Mouse (Mus musculus) central nervous system, embryonic 14 days (tissue): ENCODE measurements around the gene Cog1. TPM values are rescaled to one million over a fixed set of nuclear protein-coding genes. Genes with fewer than 3 reads are reported as not detected.

Experiments used
- polyA plus RNA-seq: library from polyadenylated mRNA; depleted of rRNA; stranded (reverse); fragments of >200 nt; gene quantifications from 2 replicates; pipeline ENCODE4 v1.2.3, GENCODE M21; 2012; rRNA removed

Cog1 gene
- 49.8 and 51.6 TPM in 2 replicates for polyA plus RNA-seq

DNA sequence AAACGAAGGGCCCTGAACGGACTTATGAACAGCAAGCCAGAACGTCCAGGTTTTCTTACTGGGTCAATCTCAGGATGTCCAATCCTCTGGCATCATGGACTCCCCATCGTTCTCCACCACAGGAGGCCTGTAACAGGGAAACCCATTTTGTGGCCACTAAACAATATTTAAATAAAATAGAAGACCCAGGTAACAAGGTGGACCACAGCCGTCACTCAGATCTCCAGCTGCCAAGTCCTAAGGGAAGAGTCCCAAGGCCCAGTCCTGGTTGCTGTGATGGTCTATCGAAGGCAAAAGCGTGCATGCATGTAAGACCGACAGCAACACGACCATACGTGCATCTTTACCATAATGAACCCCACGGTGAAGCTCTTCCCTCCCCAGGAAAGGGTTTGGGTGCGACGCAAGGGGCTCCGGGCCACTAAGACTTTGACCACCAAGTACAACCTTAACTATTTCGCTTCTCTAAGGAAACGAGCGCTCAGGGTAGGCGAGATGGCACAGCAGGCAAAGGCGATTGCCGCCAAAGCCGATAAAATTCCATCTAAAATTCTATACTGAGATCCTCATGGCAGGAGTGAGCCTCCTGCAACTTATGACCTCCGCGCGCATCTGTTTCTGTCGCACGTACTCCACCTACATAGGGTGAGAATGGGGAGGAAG, at the start of gene Cog1:
Gene Cog1 (plus strand): TSS at position 480 of the 663 bp plus-strand sequence.

DNA sequence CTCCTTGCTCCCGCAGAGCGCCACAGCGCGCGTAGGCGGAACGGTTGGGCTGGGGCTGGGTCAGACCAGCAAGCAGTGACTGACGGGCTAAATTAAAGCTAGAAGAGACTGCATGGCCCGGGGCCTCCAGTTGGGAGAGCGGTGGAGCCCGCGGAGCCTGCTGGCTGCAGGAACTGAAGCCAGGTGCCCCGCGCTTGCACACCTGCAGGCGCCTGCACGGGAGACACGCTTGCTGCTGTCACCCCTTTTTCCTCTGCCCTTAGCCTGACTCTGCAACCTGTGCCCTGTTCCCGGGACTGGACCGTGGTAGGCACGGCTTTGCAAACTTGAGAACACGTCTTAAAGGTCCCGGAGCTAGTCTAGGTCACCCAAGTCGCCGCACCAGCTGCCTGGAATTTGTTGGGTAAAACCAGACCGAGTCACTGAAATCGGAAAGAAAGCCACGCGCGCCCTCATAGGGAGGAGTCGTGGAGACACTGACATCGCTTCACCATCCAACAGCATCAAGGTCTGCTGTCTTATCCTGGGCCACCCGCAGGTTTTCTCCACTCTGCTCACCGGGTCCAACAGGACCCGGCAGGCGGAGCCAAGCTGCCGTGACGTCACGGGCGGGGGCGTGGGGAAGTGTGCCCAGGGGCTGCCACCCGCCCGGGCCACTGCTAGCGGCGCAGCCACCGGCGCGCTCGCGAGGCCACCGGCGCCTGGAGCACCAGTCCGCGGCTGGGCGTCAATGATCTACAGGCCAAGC, 30.1 kb upstream of the Cog1 start, which contains the start of gene Sstr2:
Gene Sstr2 (plus strand): TSS at position 671 of the 748 bp plus-strand sequence.

DNA sequence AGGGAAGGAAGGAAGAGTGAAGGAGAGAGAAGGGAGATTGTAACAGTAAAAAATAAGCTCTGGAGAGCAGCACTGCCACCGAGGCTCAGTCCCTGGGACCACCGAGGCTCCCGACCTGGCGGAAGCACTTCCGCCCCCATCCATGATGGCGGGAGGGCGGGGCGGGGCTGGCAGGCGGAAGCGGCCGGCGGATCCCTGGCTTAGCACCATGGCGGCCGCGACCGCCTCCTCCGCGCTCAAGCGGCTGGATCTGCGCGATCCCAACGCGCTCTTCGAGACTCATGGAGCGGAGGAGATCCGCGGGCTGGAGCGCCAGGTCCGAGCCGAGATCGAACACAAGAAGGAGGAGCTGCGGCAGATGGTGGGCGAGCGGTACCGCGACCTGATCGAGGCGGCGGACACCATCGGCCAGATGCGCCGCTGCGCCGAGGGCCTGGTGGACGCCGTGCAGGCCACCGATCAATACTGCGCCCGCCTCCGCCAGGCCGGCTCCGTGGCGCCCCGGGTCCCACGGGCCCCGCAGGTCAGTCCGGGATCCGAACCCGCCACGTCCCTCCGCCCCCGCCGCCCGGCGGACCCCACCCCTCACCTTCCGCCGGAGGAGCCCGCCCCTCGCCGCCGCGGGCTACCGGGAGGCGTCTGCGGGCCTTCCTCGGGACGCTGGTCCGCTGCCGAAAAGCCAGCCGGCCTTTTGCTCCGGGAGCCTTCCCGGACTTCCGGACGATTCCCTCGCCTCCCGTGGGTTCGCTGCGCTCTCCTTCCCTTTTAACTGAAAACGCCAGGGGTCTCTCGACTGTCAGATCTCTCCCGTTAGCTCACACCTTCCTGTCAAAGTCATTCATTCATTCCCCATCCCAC, 613 bp downstream of the Cog1 start, which contains the start of gene Slc39a11:
Gene Slc39a11 (minus strand): TSS at position 727 of the 858 bp plus-strand sequence.

DNA sequence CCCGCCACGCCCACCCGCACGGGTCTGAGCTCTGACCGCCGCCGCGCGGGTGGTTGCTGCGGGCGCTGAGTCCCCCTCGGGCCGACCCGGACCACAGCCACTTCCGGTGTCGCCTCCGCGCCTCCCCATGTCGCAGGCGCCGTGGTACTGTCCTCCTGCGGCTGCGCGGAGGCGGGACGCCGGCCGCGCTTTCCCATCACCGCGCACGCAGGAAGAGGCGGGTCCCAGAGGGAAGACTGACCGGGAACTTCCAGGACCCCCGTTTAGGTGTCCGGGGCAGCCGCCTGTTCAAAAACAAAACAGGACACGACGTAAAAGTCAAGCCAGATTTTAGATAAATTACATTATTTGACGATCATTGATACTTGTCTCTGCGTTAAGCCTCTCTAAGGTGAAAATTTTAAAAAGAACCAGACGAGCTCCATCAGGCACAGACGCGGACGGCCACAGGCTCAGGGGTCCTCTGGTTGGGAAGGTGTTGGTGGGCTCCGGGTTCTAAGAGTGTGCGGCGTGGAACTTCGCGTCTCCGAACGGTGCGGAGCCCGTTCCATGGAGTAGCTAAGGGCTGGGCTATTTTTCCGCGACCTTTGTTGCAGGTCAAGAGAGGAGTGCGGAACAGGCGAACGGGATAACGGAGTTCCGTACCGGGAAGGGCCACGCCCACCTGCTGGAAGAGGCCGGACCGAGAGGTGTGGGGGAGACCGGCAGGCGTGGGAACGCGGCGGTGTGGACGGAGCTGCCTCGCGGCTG, 35.2 kb downstream of the Cog1 start, which contains the start of the genes Fam104a and D11Wsu47e:
Gene Fam104a (minus strand): TSS at position 199 of the 750 bp plus-strand sequence.
Gene D11Wsu47e (plus strand): TSS at position 456 of the 750 bp plus-strand sequence.

DNA sequence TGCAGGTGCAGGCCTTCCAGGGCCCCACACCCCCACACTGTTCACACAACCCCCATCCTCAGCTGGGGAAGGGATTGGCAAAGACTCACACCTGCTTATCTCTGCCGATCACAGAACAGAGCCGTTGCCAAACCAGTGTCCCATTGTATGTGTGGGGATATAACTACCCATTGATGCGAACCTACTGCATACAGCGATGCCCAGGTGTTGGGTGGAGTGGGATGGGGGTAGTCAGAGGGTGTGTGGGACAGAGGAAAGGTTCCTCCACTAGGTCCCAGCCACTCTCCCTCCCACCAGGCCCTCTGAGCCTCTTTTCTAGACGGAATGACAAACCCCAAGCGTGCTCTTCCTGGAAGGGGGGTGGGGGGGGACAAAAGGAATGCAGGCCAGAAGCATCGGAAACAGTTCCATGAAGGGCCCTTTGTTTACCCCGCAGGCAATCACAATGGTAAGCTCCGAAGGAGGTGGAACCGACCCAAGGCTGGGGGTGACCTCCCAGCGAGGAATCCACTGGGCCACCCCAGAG, 60.8 kb downstream of the Cog1 start, which contains the start of gene Cpsf4l:
Gene Cpsf4l (minus strand): TSS at position 287 of the 526 bp plus-strand sequence.

Other genes with a start within 250 kb of the Cog1 start
- gene Sstr2, start 29.8 kb upstream of the Cog1 start, polyA plus RNA-seq = 27.3 and 49.1 TPM in 2 replicates
- 20.8 and 22.2 TPM in 2 replicates for gene Slc39a11, start 910 bp downstream of the Cog1 start, polyA plus RNA-seq
- gene Fam104a, start 35.0 kb downstream of the Cog1 start, polyA plus RNA-seq = 32.9 and 34.4 TPM in 2 replicates
- 32.5 and 36.1 TPM in 2 replicates for gene D11Wsu47e, start 35.2 kb downstream of the Cog1 start, polyA plus RNA-seq
- 0.17 and 0.38 TPM in 2 replicates for gene Cpsf4l, start 60.8 kb downstream of the Cog1 start, polyA plus RNA-seq
- gene Cdc42ep4, start 102.7 kb downstream of the Cog1 start, polyA plus RNA-seq = 49.0 and 51.6 TPM in 2 replicates